8 mouse cellular contexts compared by ENCODE assay signal in the genomic region with DNA sequence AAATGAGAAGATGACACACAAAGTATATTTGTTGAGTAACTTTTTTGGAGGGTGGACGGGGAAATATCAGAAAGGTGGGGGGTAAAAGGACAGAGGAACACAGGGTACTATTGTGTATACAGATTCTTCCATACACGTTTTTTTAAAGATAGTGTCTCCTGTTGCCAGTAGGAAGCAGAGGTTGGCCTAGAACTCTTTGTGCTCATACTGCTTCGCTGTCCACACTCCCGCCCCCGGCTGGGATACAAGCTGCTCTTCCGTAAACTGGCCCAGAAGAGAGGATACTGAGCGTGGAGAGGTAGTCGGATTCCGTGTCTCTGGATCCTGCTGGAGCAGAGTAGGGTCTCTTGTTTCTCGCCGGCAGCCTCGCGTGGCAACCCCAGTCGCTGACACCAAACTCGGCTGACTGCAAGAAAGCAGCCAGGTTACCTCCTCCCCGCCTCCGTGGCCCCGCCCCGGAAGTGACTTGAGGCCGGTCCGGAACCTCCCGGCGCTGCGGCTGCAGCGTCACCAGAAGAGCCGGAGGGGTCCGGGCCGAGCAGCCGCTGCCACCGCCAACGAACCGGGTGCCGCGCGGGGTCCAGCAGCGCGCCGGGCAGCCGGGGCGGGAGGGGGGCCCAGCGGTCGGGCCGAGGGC. TPM values are rescaled to one million over a fixed set of nuclear protein-coding genes. Genes with fewer than 3 reads are reported as not detected.
A peak's percentile ranks its signal among the peaks of the same experiment; 100 is the strongest.
DNase-seq lines count a peak whose midpoint lies in the region; ATAC-seq and TF ChIP-seq lines count a peak whose summit lies in the region.

TSS of gene Psme4 (plus strand) at position 460 of the 637 bp plus-strand sequence.

- no peaks in the 10 kb centered on the region for H3K9me3 ChIP-seq in forebrain, embryonic 15.5 days

- peaks cover 27% of the 10 kb centered on the region for H3K4me1 ChIP-seq in forebrain, embryonic 15.5 days
- H3K4me1 ChIP-seq in lung, adult 2 months (ENCODE audit: control insufficient read depth, insufficient read depth, low read length), result peaks cover 5% of the 10 kb centered on the region

- peak within 1 kb of the TSS; percentile 81 for H3K4me3 ChIP-seq in forebrain, embryonic 15.5 days
- peak within 1 kb of the TSS; percentile 99 for H3K4me3 ChIP-seq in lung, adult 2 months (replicated peaks; ENCODE audit: extremely low read depth, low read depth, low read length)

- H3K4me2 ChIP-seq in forebrain, embryonic 15.5 days (replicated peaks), result peak within 1 kb of the TSS; percentile 75

- H3K27ac ChIP-seq in forebrain, embryonic 15.5 days (replicated peaks), result peak within 1 kb of the TSS; percentile 89

- DNase-seq in ES-CJ7 (ENCODE audit: low read depth, low spot score), result peak; percentile 93
- DNase-seq in cerebellum, adult 11 months, result peak; percentile 89
- peak; percentile 93 for DNase-seq in heart, postnatal 25 days (ENCODE audit: low spot score)
- DNase-seq in layer of hippocampus, adult 18-20 months (ENCODE audit: low spot score in 2 of 2), result peak; percentile 91 to 94
- DNase-seq in lung, adult 2 months, result peak; percentile 94
- peak; percentile 87 to 88 for DNase-seq in thymus, adult 18-20 months

- TF ChIP-seq POLR2A in lung, adult 2 months (IDR thresholded peaks at IDR 0.05; ENCODE audit: borderline replicate concordance, extremely low read depth, low read depth, low read length), result peak; percentile 87; the same call in 1 of the 2 replicates

- intact Hi-C loops in heart, postnatal 25 days (cut with DNase I), result no loop called here

- TF ChIP-seq CTCF in lung, adult 2 months (IDR thresholded peaks at IDR 0.05; ENCODE audit: insufficient read depth, low read length), result no peak

- H3K9ac ChIP-seq in forebrain, embryonic 15.5 days (replicated peaks), result peak within 1 kb of the TSS; percentile 88

- peak; percentile 98 for ATAC-seq in forebrain, embryonic 15.5 days (replicated peaks)
- ATAC-seq in neutrophil, adult 5-6 weeks (ENCODE audit: extremely low read depth, insufficient number of reproducible peaks, low FRiP score, poor library complexity, severe bottlenecking), result peak; percentile 98

- H3K36me3 ChIP-seq in forebrain, embryonic 15.5 days, result no peaks in the 10 kb centered on the region

- H3K27me3 ChIP-seq in forebrain, embryonic 15.5 days, result no peaks in the 10 kb centered on the region

- WGBS in forebrain, embryonic 15.5 days, result 3% methylated on average over 35 of the region's 43 CpGs
- 2% methylated on average over 36 of the region's 43 CpGs for WGBS in lung, adult 2 months

RNA-seq across cellular contexts. Expression of gene Psme4, which starts in this region (rescaled TPM):
- polyA plus RNA-seq in forebrain, embryonic 15.5 days (2015; fragmentation: Nextera tagmentation; extraction: Ambion mirVana), result 17.8 and 20.4 TPM in 2 replicates
- total RNA-seq in heart, postnatal 25 days (2021), result 100 to 1,000 TPM; 218 to 222 TPM
- 10 to 100 TPM; 32.1 to 33.9 TPM for total RNA-seq in layer of hippocampus, adult 18-20 months (2021)
- polyA plus RNA-seq in lung, adult 2 months (2012; rRNA removed), result 5.4 and 11.1 TPM in 2 replicates
- total RNA-seq in neutrophil, adult 5-6 weeks (2017), result 64.2 and 70.0 TPM in 2 replicates

Comparison
In these comparisons a context has a peak if more than half of its experiments do, and no peak if none do; other contexts are left out.
1. Peak in every context shown above with its lines: DNase-seq, ATAC-seq, H3K4me3 ChIP-seq and H3K27ac ChIP-seq.